Mouse (Mus musculus): ENCODE measurements around the gene Asb13.

Gene Asb13

GRCm38 (mm10) chr13:3633895-3634811 lies at the start of gene Asb13:
TSS of gene Asb13 (plus strand) at chr13:3634032.
- DNase-seq (ENCODE audit: low read depth): peak; percentile 56

- no peak for DNase-seq (ENCODE audit: low read depth)
Measured at GRCm38 (mm10) chr13:3590789-3591188, 43.0 kb upstream of the Asb13 start.

- no peak for DNase-seq (ENCODE audit: low read depth)
Measured at GRCm38 (mm10) chr13:3594311-3594710, 39.5 kb upstream of the Asb13 start.

GRCm38 (mm10) chr13:3596232-3596631 lies 37.6 kb upstream of the Asb13 start:
- DNase-seq (ENCODE audit: low read depth): no peak

- no peak for DNase-seq (ENCODE audit: low read depth)
Measured at GRCm38 (mm10) chr13:3609780-3610117, 24.1 kb upstream of the Asb13 start.

GRCm38 (mm10) chr13:3610118-3610794 lies 23.6 kb upstream of the Asb13 start:
- no peak for DNase-seq (ENCODE audit: low read depth)

GRCm38 (mm10) chr13:3610795-3611438 lies 22.9 kb upstream of the Asb13 start, which contains the start of gene Fam208b:
TSS of gene Fam208b (minus strand) at chr13:3611108.
- peak; percentile 90 for DNase-seq (ENCODE audit: low read depth)

- no peak for DNase-seq (ENCODE audit: low read depth)
Measured at GRCm38 (mm10) chr13:3627139-3627538, 6.7 kb upstream of the Asb13 start.

GRCm38 (mm10) chr13:3628102-3628501 lies 5.7 kb upstream of the Asb13 start:
- DNase-seq (ENCODE audit: low read depth): no peak

- no peak for DNase-seq (ENCODE audit: low read depth)
Measured at GRCm38 (mm10) chr13:3632551-3632950, 1.3 kb upstream of the Asb13 start.

GRCm38 (mm10) chr13:3633131-3633530 lies 701 bp upstream of the Asb13 start:
- no peak for DNase-seq (ENCODE audit: low read depth)

- no peak for DNase-seq (ENCODE audit: low read depth)
Measured at GRCm38 (mm10) chr13:3635076-3635475, 1.2 kb downstream of the Asb13 start.

- no peak for DNase-seq (ENCODE audit: low read depth)
Measured at GRCm38 (mm10) chr13:3636797-3637196, 3.0 kb downstream of the Asb13 start.

- no peak for DNase-seq (ENCODE audit: low read depth)
Measured at GRCm38 (mm10) chr13:3642049-3642448, 8.2 kb downstream of the Asb13 start.

GRCm38 (mm10) chr13:3642538-3642937 lies 8.7 kb downstream of the Asb13 start:
- DNase-seq (ENCODE audit: low read depth): no peak

- no peak for DNase-seq (ENCODE audit: low read depth)
Measured at GRCm38 (mm10) chr13:3644871-3645270, 11.0 kb downstream of the Asb13 start.

- DNase-seq (ENCODE audit: low read depth): no peak
Measured at GRCm38 (mm10) chr13:3645919-3646318, 12.1 kb downstream of the Asb13 start.

- DNase-seq (ENCODE audit: low read depth): no peak
Measured at GRCm38 (mm10) chr13:3646566-3646965, 12.7 kb downstream of the Asb13 start.

- DNase-seq (ENCODE audit: low read depth): no peak
Measured at GRCm38 (mm10) chr13:3650569-3650968, 16.7 kb downstream of the Asb13 start.

- no peak for DNase-seq (ENCODE audit: low read depth)
Measured at GRCm38 (mm10) chr13:3654432-3654831, 20.6 kb downstream of the Asb13 start.

- DNase-seq (ENCODE audit: low read depth): no peak
Measured at GRCm38 (mm10) chr13:3659163-3660160, 25.6 kb downstream of the Asb13 start.
